Mouse (Mus musculus) hindbrain, embryonic 15.5 days (tissue): ENCODE measurements around the gene Tbcb. TPM values are rescaled to one million over a fixed set of nuclear protein-coding genes. Genes with fewer than 3 reads are reported as not detected.
"Not testable (repeated sequence)": the region's sequence is repeated elsewhere in the genome, so short reads cannot be mapped to it uniquely, and the experiment has no call there.

ENCODE experiments used
- ATAC-seq: fragments of 200-750 bp; cut with Nextera tagmentation; 2 replicates; pipeline ENCODE4 v1.8.0; 2017; ENCODE audit warnings: low read depth, moderate number of reproducible peaks, moderate TSS enrichment; ENCODE audit not compliant: low FRiP score
- H3K27ac ChIP-seq: fragments of 300-500 bp; sonication (generic); replicated peaks from 2 replicates; pipeline ENCODE4 v1.5.1; 2015; ENCODE audit warnings: mild to moderate bottlenecking, inconsistent platforms
- H3K27me3 ChIP-seq: fragments of 300-500 bp; sonication (generic); 2 replicates; pipeline ENCODE4 v1.6.1; 2015; ENCODE audit warnings: control low read depth, inconsistent platforms
- H3K36me3 ChIP-seq: fragments of 300-500 bp; sonication (generic); 2 replicates; pipeline ENCODE4 v1.6.1; 2015; ENCODE audit warnings: control low read depth, inconsistent platforms
- H3K4me1 ChIP-seq: fragments of 300-500 bp; sonication (generic); replicated peaks from 2 replicates; pipeline ENCODE4 v1.6.1; 2015; ENCODE audit warnings: control low read depth, inconsistent platforms
- H3K4me2 ChIP-seq: fragments of 300-500 bp; sonication (generic); 2 replicates; pipeline ENCODE4 v1.6.1; 2015; ENCODE audit warnings: moderate library complexity, mild to moderate bottlenecking, inconsistent platforms
- H3K4me3 ChIP-seq: fragments of 300-500 bp; sonication (generic); 2 replicates; pipeline ENCODE4 v1.5.1; 2015; ENCODE audit warnings: mild to moderate bottlenecking, inconsistent platforms
- H3K9ac ChIP-seq: fragments of 300-500 bp; sonication (generic); 2 replicates; pipeline ENCODE4 v1.6.1; 2015; ENCODE audit warnings: inconsistent platforms
- H3K9me3 ChIP-seq: fragments of 300-500 bp; sonication (generic); 2 replicates; pipeline ENCODE4 v1.6.1; 2016; ENCODE audit warnings: control low read depth, inconsistent platforms
- WGBS: fragments of 180-500 bp; shearing (Covaris S2); methylation state at CpG from one replicate; pipeline ENCODE4 v1.1.7; 2015; 5-methylcytosine and 5-hydroxymethylcytosine counted together
- polyA plus RNA-seq: library from polyadenylated mRNA; unstranded; fragments of >200 nt; fragmentation: Nextera tagmentation; extraction: Ambion mirVana; gene quantifications from 2 replicates; pipeline ENCODE4 v1.2.1, GENCODE M21; 2015

Tbcb gene
- polyA plus RNA-seq, 1 experiment from 2014 or later, result 435 TPM

- 86% methylated on average over 12 of the region's 12 CpGs for WGBS
- Histone ChIP-seq H3K27ac (no peak overlapping the region), H3K36me3 (peaks cover 69% of the 10 kb centered on the region), H3K4me2 (no peak overlapping the region), H3K4me1 (peaks cover 20% of the 10 kb centered on the region), H3K4me3 (no peak overlapping the region), H3K27me3 (no peaks in the 10 kb centered on the region), H3K9me3 (no peaks in the 10 kb centered on the region), H3K9ac (no peak overlapping the region)
- ATAC-seq, result no peak
Observed at GRCm38 (mm10) chr7:30188344-30189115, 43.5 kb downstream of the Tbcb start.

GRCm38 (mm10) chr7:30184641-30185348 is 47.3 kb downstream of the Tbcb start:
- Histone ChIP-seq H3K4me2 (no peak overlapping the region), H3K4me1 (peaks cover 11% of the 10 kb centered on the region; the same call in 1 of the 2 replicates), H3K9me3 (no peaks in the 10 kb centered on the region), H3K36me3 (peaks cover 43% of the 10 kb centered on the region), H3K27ac (no peak overlapping the region), H3K9ac (no peak overlapping the region), H3K27me3 (no peaks in the 10 kb centered on the region), H3K4me3 (no peak overlapping the region)
- ATAC-seq, result no peak
- 75% methylated on average over 13 of the region's 13 CpGs for WGBS

DNA sequence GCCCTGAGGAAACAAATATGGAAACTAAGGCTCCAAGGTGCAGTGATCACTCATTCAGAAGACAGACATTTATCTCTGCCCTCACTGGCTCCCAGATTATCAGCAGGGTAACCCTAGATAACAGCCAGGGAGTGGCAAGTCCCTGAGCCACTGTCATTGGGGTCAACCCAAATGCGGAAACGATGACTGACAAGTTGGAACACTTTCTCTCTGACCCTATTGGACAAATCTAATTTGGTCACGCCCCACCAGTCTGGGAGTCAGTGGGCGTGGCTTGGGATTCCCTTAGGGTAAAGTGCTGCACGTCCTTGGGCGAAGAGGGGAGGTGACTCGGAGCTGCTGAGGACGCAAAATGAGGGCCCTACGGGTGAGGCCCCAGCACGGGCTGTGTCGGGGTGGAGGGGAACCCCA is 48.2 kb downstream of the Tbcb start, which contains the start of gene Cox7a1:
Cox7a1 (plus strand) TSS at position 266 of the 411 bp plus-strand sequence.
- Histone ChIP-seq H3K4me2 (peak within 1 kb of the TSS; percentile 44), H3K4me1 (peaks cover 11% of the 10 kb centered on the region; the same call in 1 of the 2 replicates), H3K36me3 (peaks cover 38% of the 10 kb centered on the region), H3K27me3 (no peaks in the 10 kb centered on the region), H3K27ac (no peak within 1 kb of the TSS), H3K9me3 (no peaks in the 10 kb centered on the region), H3K9ac (no peak within 1 kb of the TSS), H3K4me3 (peak within 1 kb of the TSS; percentile 8; the same call in 1 of the 2 replicates)
- WGBS, result under 1% methylated on average over 11 of the region's 11 CpGs
- ATAC-seq, result peak; percentile 62

DNA sequence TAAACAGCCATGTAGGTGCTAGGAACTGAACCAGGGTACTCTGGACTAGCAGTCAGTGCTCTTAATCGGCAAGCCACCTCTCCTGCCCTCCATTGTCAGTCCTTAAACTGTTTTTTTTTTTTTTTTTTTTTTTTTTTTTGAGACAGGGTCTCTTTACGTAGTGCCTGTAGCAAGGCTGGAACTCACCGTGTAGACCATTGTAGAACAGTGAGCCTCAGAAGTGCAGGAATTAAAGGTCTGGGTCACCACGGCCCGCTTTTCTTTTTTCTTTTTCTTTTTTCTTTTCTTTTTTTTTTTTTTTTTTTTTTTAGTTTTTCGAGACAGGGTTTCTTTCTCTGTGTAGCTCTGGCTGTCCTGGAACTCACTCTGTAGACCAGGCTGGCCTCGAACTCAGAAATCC is 48.9 kb downstream of the Tbcb start:
- H3K27ac ChIP-seq, H3K4me3 ChIP-seq, ATAC-seq, H3K4me2 ChIP-seq, H3K9me3 ChIP-seq, H3K27me3 ChIP-seq, H3K9ac ChIP-seq: not testable (repeated sequence)
- peaks cover 38% of the 10 kb centered on the region for H3K36me3 ChIP-seq
- peaks cover 11% of the 10 kb centered on the region; the same call in 1 of the 2 replicates for H3K4me1 ChIP-seq
- WGBS, result 78% methylated on average over 7 of the region's 7 CpGs

- Histone ChIP-seq H3K4me1 (peaks cover 11% of the 10 kb centered on the region; the same call in 1 of the 2 replicates), H3K36me3 (peaks cover 32% of the 10 kb centered on the region), H3K27ac (0 out of 2 replicates have a peak overlapping the region, but pooled peaks have one; percentile 7)
- H3K4me2 ChIP-seq, H3K27me3 ChIP-seq, H3K4me3 ChIP-seq, H3K9me3 ChIP-seq, H3K9ac ChIP-seq, ATAC-seq: not testable (repeated sequence)
- 93% methylated on average over 10 of the region's 10 CpGs for WGBS
Observed at GRCm38 (mm10) chr7:30181929-30182328, 50.1 kb downstream of the Tbcb start.

DNA sequence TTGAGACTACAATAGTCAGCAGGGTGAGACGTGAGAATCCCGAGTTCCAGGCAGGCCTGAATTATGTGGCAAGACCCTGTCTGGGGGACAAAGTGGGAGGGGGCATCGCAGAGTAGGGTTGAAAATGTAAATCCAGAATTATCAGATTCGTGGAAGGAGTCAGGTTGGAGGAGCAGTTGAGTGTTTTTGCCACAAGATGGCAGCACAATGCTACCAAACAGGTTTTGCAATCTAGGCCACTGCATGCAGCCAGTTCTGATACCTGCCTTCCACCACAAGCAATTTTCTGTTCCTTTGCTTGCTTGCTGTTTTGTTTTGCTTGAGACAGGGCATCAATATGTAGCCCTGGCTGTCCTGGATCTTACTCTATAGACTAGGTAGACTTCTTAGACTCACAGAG is 50.8 kb downstream of the Tbcb start:
- 0 out of 2 replicates have a peak overlapping the region, but pooled peaks have one; percentile 7 for H3K27ac ChIP-seq
- H3K9ac ChIP-seq, result no peak overlapping the region
- WGBS, result 3% methylated on average over 4 of the region's 4 CpGs

DNA sequence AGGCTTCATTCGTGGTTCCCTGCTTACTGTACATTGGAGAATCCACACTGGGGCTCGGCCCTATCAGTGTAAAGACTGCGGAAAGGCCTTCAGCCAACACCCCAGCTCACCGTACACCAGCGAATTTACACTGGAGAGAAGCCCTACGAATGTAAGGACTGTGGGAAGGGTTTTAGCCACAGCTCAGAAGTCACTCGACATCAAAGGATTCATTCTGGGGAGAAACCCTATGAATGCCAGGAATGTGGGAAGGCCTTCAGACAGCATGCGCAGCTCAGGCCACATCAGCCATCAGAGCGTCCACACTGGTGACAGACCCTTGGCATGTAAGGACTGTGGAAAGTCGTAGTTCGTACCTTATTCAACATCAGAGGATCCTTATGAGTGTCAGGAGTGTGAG is 53.8 kb downstream of the Tbcb start:
- 90% methylated on average over 11 of the region's 11 CpGs for WGBS

More for the DNA sequence above, 50.8 kb downstream of the Tbcb start:
- Histone ChIP-seq H3K4me2 (no peak overlapping the region), H3K4me3 (no peak overlapping the region), H3K27me3 (no peaks in the 10 kb centered on the region), H3K9me3 (no peaks in the 10 kb centered on the region), H3K4me1 (peaks cover 11% of the 10 kb centered on the region; the same call in 1 of the 2 replicates), H3K36me3 (peaks cover 32% of the 10 kb centered on the region)
- peak; percentile 39; the same call in 1 of the 2 replicates for ATAC-seq

GRCm38 (mm10) chr7:30176474-30176873 is 55.6 kb downstream of the Tbcb start:
- no peak for ATAC-seq
- H3K27me3 ChIP-seq, result no peaks in the 10 kb centered on the region
- no peak overlapping the region for H3K4me3 ChIP-seq
- no peak overlapping the region for H3K4me2 ChIP-seq
- H3K9me3 ChIP-seq, result no peaks in the 10 kb centered on the region
- H3K9ac ChIP-seq, result no peak overlapping the region
- 0 out of 2 replicates have a peak, but pooled peaks cover 1% of the 10 kb centered on the region for H3K4me1 ChIP-seq
- no peak overlapping the region for H3K27ac ChIP-seq
- H3K36me3 ChIP-seq, result peaks cover 27% of the 10 kb centered on the region
- WGBS, result 82% methylated on average over 12 of the region's 12 CpGs

More for the DNA sequence above, 53.8 kb downstream of the Tbcb start:
- no peak overlapping the region for H3K4me2 ChIP-seq
- H3K9me3 ChIP-seq, result no peaks in the 10 kb centered on the region
- peaks cover 27% of the 10 kb centered on the region for H3K36me3 ChIP-seq
- 0 out of 2 replicates have a peak, but pooled peaks cover 4% of the 10 kb centered on the region for H3K4me1 ChIP-seq
- H3K9ac ChIP-seq, result no peak overlapping the region
- no peaks in the 10 kb centered on the region for H3K27me3 ChIP-seq
- H3K27ac ChIP-seq, result no peak overlapping the region
- no peak for ATAC-seq
- H3K4me3 ChIP-seq, result no peak overlapping the region

Other genes starting within 250 kb of the Tbcb start
- gene Zfp568, start 248.3 kb downstream of the Tbcb start, polyA plus RNA-seq, result 4.9 and 6.9 TPM in 2 replicates
- gene Zfp14, start 180.9 kb downstream of the Tbcb start, polyA plus RNA-seq, result 9.6 and 11.5 TPM in 2 replicates
- 8.6 and 10.9 TPM in 2 replicates for gene Zfp82, start 159.4 kb downstream of the Tbcb start, polyA plus RNA-seq
- gene Gm26920, start 141.9 kb downstream of the Tbcb start, polyA plus RNA-seq, result 1.9 and 4.0 TPM in 2 replicates
- gene Zfp566, start 141.7 kb downstream of the Tbcb start, polyA plus RNA-seq, result 12.4 and 16.6 TPM in 2 replicates
- 73.8 and 85.0 TPM in 2 replicates for gene Zfp260, start 137.5 kb downstream of the Tbcb start, polyA plus RNA-seq
- gene Zfp382, start 110.3 kb downstream of the Tbcb start, polyA plus RNA-seq, result 21.3 and 22.3 TPM in 2 replicates
- gene Zfp146, start 62.5 kb downstream of the Tbcb start, polyA plus RNA-seq, result 10.5 and 11.6 TPM in 2 replicates
- gene Cox7a1, start 48.1 kb downstream of the Tbcb start, polyA plus RNA-seq, result 5.2 and 7.1 TPM in 2 replicates
- gene Capns1, start 33.5 kb downstream of the Tbcb start, polyA plus RNA-seq, result 86.4 and 88.3 TPM in 2 replicates
- gene Polr2i, start 324 bp downstream of the Tbcb start, polyA plus RNA-seq, result 176 and 178 TPM in 2 replicates
- not detected in 2 replicates for gene Ovol3, start 3.5 kb upstream of the Tbcb start, polyA plus RNA-seq
- 0.52 and 0.88 TPM in 2 replicates for gene Thap8, start 47.8 kb upstream of the Tbcb start, polyA plus RNA-seq
- 4.0 and 5.3 TPM in 2 replicates for gene Wdr62, start 48.1 kb upstream of the Tbcb start, polyA plus RNA-seq
- 88.4 and 120 TPM in 2 replicates for gene Clip3, start 59.5 kb upstream of the Tbcb start, polyA plus RNA-seq
- gene Alkbh6, start 76.4 kb upstream of the Tbcb start, polyA plus RNA-seq, result 121 and 135 TPM in 2 replicates
- 17.1 and 19.1 TPM in 2 replicates for gene Syne4, start 82.5 kb upstream of the Tbcb start, polyA plus RNA-seq
- gene E130208F15Rik, start 89.5 kb upstream of the Tbcb start, polyA plus RNA-seq, result 0.98 TPM in 1 of 2 replicates, not detected in the other
- 16.2 and 17.3 TPM in 2 replicates for gene Sdhaf1, start 91.6 kb upstream of the Tbcb start, polyA plus RNA-seq
- 14.3 and 15.7 TPM in 2 replicates for gene Lrfn3, start 130.5 kb upstream of the Tbcb start, polyA plus RNA-seq
- gene Tyrobp, start 181.5 kb upstream of the Tbcb start, polyA plus RNA-seq, result 28.9 and 39.1 TPM in 2 replicates
- gene Hcst, start 187.6 kb upstream of the Tbcb start, polyA plus RNA-seq, result 0.53 and 0.56 TPM in 2 replicates
- gene Nfkbid, start 189.5 kb upstream of the Tbcb start, polyA plus RNA-seq, result 2.4 and 2.9 TPM in 2 replicates
- 674 and 762 TPM in 2 replicates for gene Aplp1, start 213.3 kb upstream of the Tbcb start, polyA plus RNA-seq
- 4.7 and 7.3 TPM in 2 replicates for gene Kirrel2, start 225.4 kb upstream of the Tbcb start, polyA plus RNA-seq
- 1.1 and 1.2 TPM in 2 replicates for gene Nphs1, start 226.0 kb upstream of the Tbcb start, polyA plus RNA-seq